Mouse (Mus musculus) midbrain, embryonic 15.5 days (tissue): ENCODE measurements around the gene Dlgap4. TPM values are rescaled to one million over a fixed set of nuclear protein-coding genes. Genes with fewer than 3 reads are reported as not detected.

Source experiments
- ATAC-seq: fragments of 200-750 bp; cut with Nextera tagmentation; replicated peaks from 2 replicates; pipeline ENCODE4 v1.8.0; 2017; ENCODE audit warnings: moderate TSS enrichment
- H3K27ac ChIP-seq: fragments of 300-500 bp; sonication (generic); 2 replicates; pipeline ENCODE4 v1.5.1; 2015; ENCODE audit warnings: mild to moderate bottlenecking, inconsistent platforms
- H3K27me3 ChIP-seq: fragments of 300-500 bp; sonication (generic); replicated peaks from 2 replicates; pipeline ENCODE4 v1.6.1; 2015; ENCODE audit warnings: inconsistent platforms
- H3K36me3 ChIP-seq: fragments of 300-500 bp; sonication (generic); replicated peaks from 2 replicates; pipeline ENCODE4 v1.6.1; 2015; ENCODE audit warnings: inconsistent platforms
- H3K4me1 ChIP-seq: fragments of 300-500 bp; sonication (generic); 2 replicates; pipeline ENCODE4 v1.6.1; 2015; ENCODE audit warnings: inconsistent platforms
- H3K4me2 ChIP-seq: fragments of 300-500 bp; sonication (generic); 2 replicates; pipeline ENCODE4 v1.6.1; 2015; ENCODE audit warnings: inconsistent platforms, mild to moderate bottlenecking, moderate library complexity
- H3K4me3 ChIP-seq: fragments of 300-500 bp; sonication (generic); 2 replicates; pipeline ENCODE4 v1.5.1; 2015; ENCODE audit warnings: mild to moderate bottlenecking, inconsistent platforms
- H3K9ac ChIP-seq: fragments of 300-500 bp; sonication (generic); 2 replicates; pipeline ENCODE4 v1.6.1; 2015; ENCODE audit warnings: mild to moderate bottlenecking, inconsistent platforms
- H3K9me3 ChIP-seq: fragments of 300-500 bp; sonication (generic); 2 replicates; pipeline ENCODE4 v1.6.1; 2016; ENCODE audit warnings: inconsistent platforms
- WGBS: fragments of 180-500 bp; shearing (Covaris S2); methylation state at CpG from one replicate; pipeline ENCODE4 v1.1.7; 2015; ENCODE audit warnings: mixed read lengths; 5-methylcytosine and 5-hydroxymethylcytosine counted together
- polyA plus RNA-seq: library from polyadenylated mRNA; unstranded; fragments of >200 nt; fragmentation: Nextera tagmentation; extraction: Ambion mirVana; gene quantifications from 2 replicates; pipeline ENCODE4 v1.2.1, GENCODE M21; 2015

The Dlgap4 gene
- polyA plus RNA-seq, 1 experiment from 2014 or later: 277 TPM

DNA sequence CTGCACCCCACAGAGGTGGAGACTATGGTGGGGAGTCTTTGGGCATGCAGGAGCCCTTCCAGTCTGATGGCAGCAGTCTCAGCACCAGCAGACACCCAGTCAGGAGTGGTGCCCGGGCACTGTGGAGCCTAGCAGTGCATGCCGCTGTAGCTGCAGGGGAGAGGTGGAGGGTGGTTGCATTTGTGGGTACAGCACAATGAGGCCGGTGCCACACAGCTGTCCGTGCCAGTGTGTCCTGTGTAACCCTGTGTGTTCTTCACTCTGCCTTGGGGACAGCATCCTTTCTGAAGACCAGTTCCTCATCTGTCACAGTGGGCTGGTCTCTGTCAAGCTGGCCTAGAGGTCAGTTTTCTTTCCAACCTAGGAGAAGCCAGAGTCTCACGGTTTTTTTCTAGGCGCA is 8.7 kb downstream of the Dlgap4 start:
- no peaks in the 10 kb centered on the region for H3K9me3 ChIP-seq
- WGBS: 94% methylated on average over 6 of the region's 6 CpGs
- peaks cover 7% of the 10 kb centered on the region for H3K4me1 ChIP-seq

DNA sequence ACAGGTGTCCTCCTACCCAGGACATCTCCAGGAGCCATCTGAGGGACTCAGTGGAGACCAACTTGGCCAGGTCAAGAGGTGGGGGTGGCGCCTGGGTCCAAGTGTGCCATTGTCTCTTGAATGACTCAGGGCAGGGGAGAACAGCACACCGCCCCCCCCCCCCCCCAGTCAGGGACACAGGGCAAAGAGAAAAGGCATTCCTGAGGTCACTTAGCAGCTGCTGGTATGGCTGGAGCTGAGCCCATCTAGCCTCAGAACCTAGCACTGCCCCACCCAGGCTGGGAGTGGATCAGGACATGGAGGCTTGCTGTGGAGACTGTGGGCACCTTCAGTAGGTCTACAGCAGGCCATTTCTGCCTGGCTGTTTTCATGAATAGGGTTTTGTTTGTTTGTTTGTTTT is 9.7 kb downstream of the Dlgap4 start:
- Histone ChIP-seq H3K9me3 (no peaks in the 10 kb centered on the region), H3K27ac (no peak overlapping the region), H3K9ac (no peak overlapping the region), H3K4me2 (no peak overlapping the region), H3K4me1 (peaks cover 3% of the 10 kb centered on the region; the same call in 1 of the 2 replicates), H3K4me3 (no peak overlapping the region), H3K36me3 (no peaks in the 10 kb centered on the region), H3K27me3 (no peaks in the 10 kb centered on the region)
- ATAC-seq: no peak
- whole genome bisulfite sequencing: 72% methylated on average over 2 of the region's 2 CpGs

More for the DNA sequence above, 8.7 kb downstream of the Dlgap4 start:
- H3K4me2 ChIP-seq: no peak overlapping the region
- H3K27ac ChIP-seq: no peak overlapping the region
- H3K27me3 ChIP-seq: 0 out of 2 replicates have a peak, but pooled peaks cover 2% of the 10 kb centered on the region
- no peak overlapping the region for H3K4me3 ChIP-seq
- ATAC-seq: no peak
- H3K9ac ChIP-seq: no peak overlapping the region
- no peaks in the 10 kb centered on the region for H3K36me3 ChIP-seq

DNA sequence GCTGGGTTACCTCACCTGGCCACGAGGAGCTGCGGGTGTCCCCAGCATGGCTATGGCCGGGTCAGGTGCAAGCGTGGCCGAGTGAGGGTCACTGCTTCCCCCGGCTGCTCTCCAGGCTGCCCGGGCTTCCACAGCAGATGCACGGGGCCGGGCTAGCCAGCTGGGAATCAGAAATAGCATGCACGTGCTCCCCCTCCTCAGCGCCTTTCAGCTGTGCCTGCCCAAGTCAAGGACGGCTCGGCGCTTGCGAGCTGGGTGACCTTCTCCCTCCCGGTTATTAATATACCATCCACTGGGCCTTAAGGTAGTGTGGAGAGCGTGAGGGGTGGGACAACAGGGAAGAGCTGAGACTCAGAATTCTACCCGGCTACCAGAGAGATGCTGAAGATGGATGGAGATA is 11.8 kb downstream of the Dlgap4 start:
- no peak for ATAC-seq
- no peak overlapping the region for H3K4me3 ChIP-seq
- no peak overlapping the region for H3K9ac ChIP-seq
- no peak overlapping the region for H3K27ac ChIP-seq
- no peaks in the 10 kb centered on the region for H3K9me3 ChIP-seq
- H3K27me3 ChIP-seq: no peaks in the 10 kb centered on the region
- 91% methylated on average over 18 of the region's 18 CpGs for WGBS
- H3K4me2 ChIP-seq: no peak overlapping the region
- no peaks in the 10 kb centered on the region for H3K36me3 ChIP-seq
- H3K4me1 ChIP-seq: peaks cover 3% of the 10 kb centered on the region; the same call in 1 of the 2 replicates

DNA sequence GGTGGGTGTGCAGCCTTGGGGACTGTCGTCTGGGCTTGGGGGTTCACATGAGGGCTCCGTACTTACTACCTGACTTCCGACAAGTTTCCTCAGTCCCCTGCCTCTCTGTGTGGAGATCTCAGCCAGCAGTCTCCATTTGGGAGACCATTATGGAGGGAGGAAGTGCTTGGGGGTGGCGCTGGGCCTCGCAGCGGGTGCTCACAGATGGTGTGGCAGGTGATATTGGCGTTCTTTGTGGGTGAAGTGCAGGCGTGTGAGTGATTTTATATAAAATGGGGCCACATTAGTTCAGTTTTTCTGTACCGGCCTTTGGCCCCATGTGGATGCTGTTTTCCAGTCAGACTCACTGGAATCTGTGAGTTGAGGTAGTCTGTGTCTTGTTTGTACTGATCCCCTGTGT is 12.6 kb downstream of the Dlgap4 start:
- ATAC-seq: no peak
- Histone ChIP-seq H3K36me3 (no peaks in the 10 kb centered on the region), H3K27me3 (no peaks in the 10 kb centered on the region), H3K4me3 (no peak overlapping the region), H3K4me2 (no peak overlapping the region), H3K4me1 (peaks cover 3% of the 10 kb centered on the region; the same call in 1 of the 2 replicates), H3K27ac (no peak overlapping the region), H3K9me3 (no peaks in the 10 kb centered on the region), H3K9ac (no peak overlapping the region)
- WGBS: 89% methylated on average over 9 of the region's 9 CpGs

DNA sequence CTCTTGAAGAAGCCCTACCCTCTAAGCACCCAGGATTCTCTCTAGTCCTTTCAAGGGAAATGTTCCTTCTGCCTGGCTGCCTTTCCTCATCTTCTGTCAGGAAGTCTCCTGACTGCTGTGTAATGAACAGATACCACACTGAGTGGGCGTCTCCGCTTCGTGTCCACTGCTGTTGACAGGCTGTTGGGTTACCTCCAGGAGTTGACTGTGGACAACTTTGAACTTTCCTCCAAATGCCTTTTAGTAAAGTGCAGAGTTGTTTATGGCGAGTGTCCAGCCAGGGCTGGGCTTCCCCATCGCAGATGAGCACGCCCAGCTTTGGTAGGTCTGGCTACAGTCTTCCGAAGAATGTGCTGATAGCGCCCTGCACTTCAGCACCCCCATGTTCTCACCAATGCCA is 13.0 kb downstream of the Dlgap4 start:
- H3K9me3 ChIP-seq: no peaks in the 10 kb centered on the region
- peaks cover under 1% of the 10 kb centered on the region; the same call in 1 of the 2 replicates for H3K4me1 ChIP-seq
- no peak overlapping the region for H3K4me3 ChIP-seq
- no peak overlapping the region for H3K27ac ChIP-seq
- 89% methylated on average over 8 of the region's 8 CpGs for WGBS
- no peaks in the 10 kb centered on the region for H3K36me3 ChIP-seq
- ATAC-seq: no peak
- H3K27me3 ChIP-seq: no peaks in the 10 kb centered on the region
- H3K9ac ChIP-seq: no peak overlapping the region
- no peak overlapping the region for H3K4me2 ChIP-seq

DNA sequence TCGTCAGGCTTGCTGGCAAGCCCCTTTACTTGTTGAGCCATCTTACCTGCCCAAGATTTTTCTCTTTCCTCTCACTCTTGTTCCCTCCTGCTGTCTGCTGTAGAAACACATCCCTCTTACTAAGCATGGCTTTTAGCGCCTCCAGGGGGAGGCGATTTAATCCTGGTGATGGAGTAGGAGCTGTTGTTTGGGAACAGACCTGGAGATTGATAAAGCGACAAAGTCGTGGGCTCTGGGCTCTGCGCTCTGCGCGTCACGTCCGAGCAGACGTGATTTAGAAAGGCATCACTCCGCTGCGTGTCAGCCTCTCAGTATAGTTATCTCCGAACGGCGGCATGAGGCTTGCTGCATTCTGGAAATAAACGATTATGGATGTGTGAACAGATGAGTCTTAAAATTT is 14.4 kb downstream of the Dlgap4 start:
- Histone ChIP-seq H3K27ac (no peak overlapping the region), H3K4me3 (no peak overlapping the region), H3K27me3 (no peaks in the 10 kb centered on the region), H3K9me3 (no peaks in the 10 kb centered on the region), H3K4me2 (no peak overlapping the region), H3K36me3 (no peaks in the 10 kb centered on the region), H3K9ac (no peak overlapping the region), H3K4me1 (no peaks in the 10 kb centered on the region)
- 74% methylated on average over 17 of the region's 17 CpGs for WGBS
- ATAC-seq: no peak

DNA sequence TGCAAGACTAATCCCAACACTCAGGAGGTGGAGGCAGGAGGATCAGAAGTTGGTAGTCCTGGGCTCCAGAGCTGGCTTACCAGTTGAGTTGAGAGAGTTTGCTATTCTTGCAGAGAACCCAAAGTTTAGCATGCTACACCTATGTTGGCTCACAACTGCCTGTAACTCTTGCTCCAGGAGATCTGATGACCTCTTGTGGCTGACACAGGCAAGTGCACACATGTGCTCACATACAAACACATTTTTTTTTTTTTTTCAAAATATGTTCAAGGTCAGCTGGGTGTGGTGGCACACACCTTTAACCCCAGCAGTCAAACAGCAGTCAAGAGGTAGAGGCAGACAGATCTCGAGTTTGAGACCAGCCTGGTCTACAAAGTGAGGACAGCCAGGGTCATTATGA is 16.8 kb downstream of the Dlgap4 start:
- ATAC-seq: no peak
- H3K36me3 ChIP-seq: no peaks in the 10 kb centered on the region
- no peaks in the 10 kb centered on the region for H3K27me3 ChIP-seq
- H3K9me3 ChIP-seq: no peaks in the 10 kb centered on the region
- WGBS: 65% methylated on average over 1 of the region's 1 CpGs
- no peak overlapping the region for H3K9ac ChIP-seq
- no peaks in the 10 kb centered on the region for H3K4me1 ChIP-seq
- no peak overlapping the region for H3K4me3 ChIP-seq
- no peak overlapping the region for H3K4me2 ChIP-seq
- H3K27ac ChIP-seq: no peak overlapping the region

DNA sequence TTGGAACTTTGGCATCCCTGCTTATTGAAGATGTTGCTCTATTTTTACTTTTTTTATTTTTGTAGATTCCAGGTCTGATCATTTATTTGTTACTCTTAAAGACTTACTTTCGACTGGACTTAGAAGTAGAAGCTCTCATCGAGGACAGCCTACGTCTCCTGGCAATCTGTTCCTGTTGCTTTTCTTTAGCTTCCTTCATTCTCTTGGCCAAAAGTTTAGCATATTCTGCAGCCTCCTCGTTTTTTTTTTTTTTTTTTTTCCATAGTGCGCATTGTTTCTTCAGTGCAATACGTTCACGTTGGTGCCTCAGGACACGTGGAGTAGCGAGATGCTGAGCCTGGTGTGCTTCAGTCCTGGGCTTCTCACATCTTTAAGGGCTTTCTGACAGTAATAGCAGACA is 19.2 kb downstream of the Dlgap4 start:
- WGBS: 85% methylated on average over 9 of the region's 9 CpGs
- Histone ChIP-seq H3K27ac (no peak overlapping the region), H3K4me1 (no peaks in the 10 kb centered on the region), H3K27me3 (no peaks in the 10 kb centered on the region), H3K9ac (no peak overlapping the region), H3K36me3 (no peaks in the 10 kb centered on the region), H3K4me2 (no peak overlapping the region), H3K4me3 (no peak overlapping the region), H3K9me3 (no peaks in the 10 kb centered on the region)
- no peak for ATAC-seq

DNA sequence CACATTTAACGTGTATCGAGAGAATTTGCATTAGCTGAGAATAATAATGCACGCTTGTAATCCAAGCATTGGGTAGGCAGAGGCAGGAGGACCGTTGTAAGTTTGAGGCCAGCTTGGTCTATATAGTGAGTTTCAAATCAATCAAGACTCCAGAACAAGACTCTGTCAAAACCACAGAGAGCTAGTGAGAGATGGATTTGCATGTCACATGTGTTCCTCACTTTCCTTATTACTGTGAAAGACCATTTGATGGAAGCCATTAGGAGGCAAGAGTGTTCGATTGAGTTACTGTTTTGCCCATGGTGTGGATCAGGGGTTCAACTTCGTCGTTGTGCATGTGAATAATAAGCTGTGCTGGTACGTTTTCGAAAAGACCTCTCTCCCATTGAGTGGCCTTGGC is 21.6 kb downstream of the Dlgap4 start:
- H3K9ac ChIP-seq: no peak overlapping the region
- no peaks in the 10 kb centered on the region for H3K4me1 ChIP-seq
- no peak overlapping the region for H3K4me3 ChIP-seq
- no peak overlapping the region for H3K27ac ChIP-seq
- H3K9me3 ChIP-seq: no peaks in the 10 kb centered on the region
- no peaks in the 10 kb centered on the region for H3K36me3 ChIP-seq
- H3K4me2 ChIP-seq: no peak overlapping the region
- ATAC-seq: no peak
- WGBS: 86% methylated on average over 9 of the region's 9 CpGs
- no peaks in the 10 kb centered on the region for H3K27me3 ChIP-seq

DNA sequence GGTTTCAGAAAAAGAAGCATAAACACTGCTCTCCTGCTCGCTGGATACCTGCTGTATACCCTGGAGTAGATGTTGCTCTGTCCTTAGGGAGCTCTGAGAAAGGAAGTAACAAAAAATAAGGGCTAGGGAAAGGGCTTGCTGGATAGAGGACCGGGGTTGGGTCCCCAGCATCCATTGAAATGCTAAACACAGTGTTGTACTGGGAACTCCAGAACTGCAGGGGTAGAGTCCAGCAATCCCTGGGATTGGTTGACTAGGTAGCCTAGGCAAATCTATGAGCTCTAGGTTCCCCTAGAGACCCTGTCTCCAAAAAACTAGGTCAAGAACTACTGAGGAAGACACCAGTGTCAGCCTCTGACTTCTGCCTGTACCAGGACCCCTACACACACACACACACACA is 27.6 kb downstream of the Dlgap4 start:
- Histone ChIP-seq H3K36me3 (no peaks in the 10 kb centered on the region), H3K9ac (no peak overlapping the region), H3K4me3 (no peak overlapping the region), H3K9me3 (no peaks in the 10 kb centered on the region), H3K27ac (no peak overlapping the region), H3K27me3 (no peaks in the 10 kb centered on the region), H3K4me1 (no peaks in the 10 kb centered on the region), H3K4me2 (no peak overlapping the region)
- no peak for ATAC-seq
- whole genome bisulfite sequencing: 36% methylated on average over 2 of the region's 2 CpGs

DNA sequence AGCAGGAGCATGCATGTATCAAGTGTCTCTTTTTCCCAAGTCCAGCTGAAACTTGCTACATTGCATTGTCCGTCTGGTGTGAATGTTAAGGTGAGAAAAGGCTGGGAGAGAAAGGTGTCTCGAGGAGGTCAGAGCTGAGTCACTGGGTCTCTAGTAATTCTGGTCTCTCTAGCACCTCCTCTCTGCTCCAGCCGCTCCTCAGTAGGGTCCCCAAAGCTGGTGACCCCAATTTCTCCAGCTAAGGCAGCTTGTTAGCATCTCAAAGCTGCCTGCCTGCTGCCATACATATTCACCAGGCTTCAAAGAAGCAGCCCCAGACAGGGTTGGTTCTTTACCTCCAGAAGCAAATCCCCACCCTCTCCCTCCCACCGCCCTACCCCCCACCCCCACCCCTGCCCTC is 29.4 kb downstream of the Dlgap4 start:
- WGBS: 20% methylated on average over 4 of the region's 4 CpGs
- H3K27me3 ChIP-seq: no peaks in the 10 kb centered on the region
- no peak for ATAC-seq
- H3K9me3 ChIP-seq: no peaks in the 10 kb centered on the region
- H3K36me3 ChIP-seq: no peaks in the 10 kb centered on the region
- H3K4me3 ChIP-seq: no peak overlapping the region
- no peak overlapping the region for H3K9ac ChIP-seq
- H3K27ac ChIP-seq: no peak overlapping the region
- H3K4me1 ChIP-seq: no peaks in the 10 kb centered on the region
- H3K4me2 ChIP-seq: no peak overlapping the region

DNA sequence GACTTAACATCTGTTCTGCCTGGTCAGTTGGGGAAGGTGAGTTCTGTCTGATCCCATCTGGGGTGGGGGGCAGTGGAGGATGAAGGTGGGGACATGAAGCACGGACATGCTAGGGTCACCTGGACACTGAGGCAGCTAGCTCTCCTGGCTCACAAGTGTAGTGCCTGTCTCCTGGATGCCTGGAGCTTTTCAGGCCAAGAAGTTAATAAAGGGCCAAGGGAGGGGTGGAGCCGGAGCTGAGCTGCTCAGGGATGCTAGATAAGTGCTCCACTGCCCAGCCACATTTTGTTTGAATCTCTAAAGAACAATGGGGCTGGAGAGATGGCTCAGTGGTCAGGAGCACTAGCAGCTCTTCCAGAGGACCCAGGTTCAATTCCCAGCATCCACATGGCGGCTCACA is 29.9 kb downstream of the Dlgap4 start:
- no peaks in the 10 kb centered on the region for H3K36me3 ChIP-seq
- H3K9ac ChIP-seq: no peak overlapping the region
- H3K4me2 ChIP-seq: no peak overlapping the region
- 31% methylated on average over 3 of the region's 3 CpGs for WGBS
- ATAC-seq: no peak
- no peaks in the 10 kb centered on the region for H3K27me3 ChIP-seq
- H3K4me1 ChIP-seq: no peaks in the 10 kb centered on the region
- H3K4me3 ChIP-seq: no peak overlapping the region
- no peak overlapping the region for H3K27ac ChIP-seq
- H3K9me3 ChIP-seq: no peaks in the 10 kb centered on the region

DNA sequence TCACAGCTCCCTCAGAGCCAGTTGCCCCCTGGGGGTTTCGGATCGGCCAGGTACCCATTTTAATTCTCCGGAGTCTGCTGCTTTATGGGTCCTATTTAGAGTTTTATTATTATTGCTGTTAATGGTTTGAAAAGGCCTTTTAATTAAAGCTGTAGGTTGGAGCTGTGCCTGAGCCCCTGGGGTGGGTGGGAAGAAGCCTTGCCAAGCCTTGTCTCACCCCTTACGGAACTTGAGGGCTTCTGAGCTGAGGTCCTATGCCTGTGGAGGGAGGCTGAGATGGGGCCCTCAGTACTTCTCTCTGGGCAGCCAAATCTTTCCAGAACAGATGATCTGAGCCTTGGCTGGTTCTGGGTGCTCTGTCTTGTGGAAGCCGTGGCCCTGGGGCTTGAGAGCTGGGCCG is 31.6 kb downstream of the Dlgap4 start:
- WGBS: 64% methylated on average over 6 of the region's 6 CpGs
- H3K9ac ChIP-seq: no peak overlapping the region
- no peak for ATAC-seq

DNA sequence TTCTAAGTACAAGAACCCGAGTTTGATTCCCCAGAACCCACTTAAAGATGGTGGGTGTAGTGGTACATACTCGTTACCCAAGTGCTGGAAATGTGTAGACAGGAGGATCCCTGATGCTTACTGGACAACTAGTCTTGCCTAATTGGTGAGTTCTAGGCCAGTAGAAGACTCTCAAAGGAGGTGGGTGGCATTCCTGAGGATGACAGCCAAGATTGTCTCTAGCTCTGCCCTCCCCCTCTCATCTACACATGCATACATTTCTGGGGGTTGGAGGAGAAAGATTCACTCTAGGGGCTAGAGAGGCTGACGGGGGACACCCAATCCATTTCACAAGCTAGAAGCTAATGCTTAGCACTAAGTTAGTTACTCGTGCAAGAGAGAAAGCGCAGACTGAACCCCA is 33.4 kb downstream of the Dlgap4 start:
- no peaks in the 10 kb centered on the region for H3K4me1 ChIP-seq
- WGBS: 77% methylated on average over 5 of the region's 5 CpGs
- no peak overlapping the region for H3K4me3 ChIP-seq
- H3K36me3 ChIP-seq: no peaks in the 10 kb centered on the region
- no peak for ATAC-seq
- no peak overlapping the region for H3K27ac ChIP-seq
- no peak overlapping the region for H3K9ac ChIP-seq
- no peak overlapping the region for H3K4me2 ChIP-seq
- no peaks in the 10 kb centered on the region for H3K27me3 ChIP-seq
- no peaks in the 10 kb centered on the region for H3K9me3 ChIP-seq

More for the DNA sequence above, 31.6 kb downstream of the Dlgap4 start:
- H3K9me3 ChIP-seq: no peaks in the 10 kb centered on the region
- H3K4me2 ChIP-seq: no peak overlapping the region
- H3K27me3 ChIP-seq: no peaks in the 10 kb centered on the region
- H3K4me1 ChIP-seq: no peaks in the 10 kb centered on the region
- no peak overlapping the region for H3K4me3 ChIP-seq
- no peak overlapping the region for H3K27ac ChIP-seq
- H3K36me3 ChIP-seq: no peaks in the 10 kb centered on the region
